ENCODE assay signal across 19 mouse cellular contexts in genomic region chr9:7774538-7774937, GRCm38 (mm10). TPM values are rescaled to one million over a fixed set of nuclear protein-coding genes. Genes with fewer than 3 reads are reported as not detected.
DNase-seq lines count a peak whose midpoint lies in the region; ATAC-seq lines count a peak whose summit lies in the region.
"Had no signal": no experiment of that assay in that cellular context is flagged by ENCODE, and none has a peak within 500 bp of the region (broad histone marks: within the 10 kb centered on the region; RNA-seq: fewer than 3 reads in every experiment).

No protein-coding gene starts in this region.

- H3K4me1 ChIP-seq in liver, embryonic 11.5 days (replicated peaks; ENCODE audit: control insufficient read depth, insufficient read depth, low read length), result peaks cover 10% of the 10 kb centered on the region; the same call in 1 of the 2 replicates
- H3K4me1 ChIP-seq in liver, embryonic 15.5 days (replicated peaks), result peaks cover 37% of the 10 kb centered on the region
- H3K4me1 ChIP-seq: forebrain, embryonic 10.5 days; hindbrain, embryonic 15.5 days; kidney, embryonic 15.5 days; limb, embryonic 10.5 days had no signal

- no peak overlapping the region for H3K9ac ChIP-seq in liver, embryonic 11.5 days (ENCODE audit: low read depth, low read length)
- no peak overlapping the region for H3K9ac ChIP-seq in liver, embryonic 15.5 days
- H3K9ac ChIP-seq: embryonic facial prominence, embryonic 15.5 days; hindbrain, embryonic 15.5 days; kidney, embryonic 15.5 days; lung, embryonic 14.5 days; midbrain, embryonic 12.5 days had no signal

- DNase-seq in liver, embryonic 11.5 days (ENCODE audit: low spot score), result peak; percentile 29
- DNase-seq in liver, result no peak
- peak; percentile 91 for DNase-seq in 416B (ENCODE audit: low read depth)
- DNase-seq in layer of hippocampus, adult 9-10 months (ENCODE audit: low spot score), result no peak
- no peak for DNase-seq in kidney, postnatal 36 days
- DNase-seq: adrenal gland, adult 8-10 months; cerebellum, adult 9-11 months; embryo, embryonic 11 days; lung, embryonic 14.5 days had no signal

- peaks cover 13% of the 10 kb centered on the region for H3K36me3 ChIP-seq in liver, embryonic 11.5 days (ENCODE audit: control insufficient read depth, insufficient read depth, low read length)
- peaks cover 47% of the 10 kb centered on the region for H3K36me3 ChIP-seq in liver, embryonic 15.5 days (replicated peaks)
- H3K36me3 ChIP-seq: hindbrain, embryonic 15.5 days had no signal

- H3K4me2 ChIP-seq in liver, embryonic 11.5 days, result no peak overlapping the region; the same call in 1 of the 2 replicates
- H3K4me2 ChIP-seq in liver, embryonic 15.5 days, result no peak overlapping the region
- H3K4me2 ChIP-seq: embryonic facial prominence, embryonic 15.5 days; hindbrain, embryonic 15.5 days; kidney, embryonic 15.5 days; lung, embryonic 14.5 days; midbrain, embryonic 12.5 days had no signal

- no peaks in the 10 kb centered on the region for H3K9me3 ChIP-seq in liver, embryonic 11.5 days (ENCODE audit: control insufficient read depth, low read length)
- no peaks in the 10 kb centered on the region for H3K9me3 ChIP-seq in liver, embryonic 15.5 days (replicated peaks)
- H3K9me3 ChIP-seq: embryonic facial prominence, embryonic 15.5 days; forebrain, embryonic 10.5 days; hindbrain, embryonic 15.5 days; kidney, embryonic 15.5 days; limb, embryonic 10.5 days; midbrain, embryonic 12.5 days had no signal

- no peak; the same call in 1 of the 2 replicates for ATAC-seq in liver, embryonic 11.5 days (replicated peaks; ENCODE audit: low FRiP score)
- ATAC-seq in liver, embryonic 15.5 days (ENCODE audit: insufficient read depth), result peak; percentile 33; the same call in 1 of the 2 replicates
- peak; percentile 49 for ATAC-seq in monocyte, adult 5-6 weeks (replicated peaks; ENCODE audit: insufficient number of reproducible peaks, low FRiP score, low TSS enrichment, poor library complexity, severe bottlenecking)
- ATAC-seq: intestine, embryonic 16.5 days had no signal

- H3K27ac ChIP-seq in liver, embryonic 11.5 days (ENCODE audit: low read depth, low read length), result no peak overlapping the region
- H3K27ac ChIP-seq in liver, embryonic 15.5 days (replicated peaks), result 0 out of 2 replicates have a peak overlapping the region, but pooled peaks have one; percentile 6
- H3K27ac ChIP-seq: embryonic facial prominence, embryonic 15.5 days; forebrain, embryonic 10.5 days; hindbrain, embryonic 15.5 days; kidney, embryonic 15.5 days; limb, embryonic 10.5 days; midbrain, embryonic 12.5 days had no signal

- no peaks in the 10 kb centered on the region for H3K27me3 ChIP-seq in liver, embryonic 11.5 days (replicated peaks; ENCODE audit: control insufficient read depth, insufficient read depth, low read length)
- H3K27me3 ChIP-seq in liver, embryonic 15.5 days, result no peaks in the 10 kb centered on the region
- H3K27me3 ChIP-seq: embryonic facial prominence, embryonic 15.5 days; hindbrain, embryonic 15.5 days; kidney, embryonic 15.5 days; midbrain, embryonic 12.5 days had no signal

- WGBS in liver, embryonic 11.5 days, result 45% methylated on average over 10 of the region's 10 CpGs
- WGBS in liver, embryonic 15.5 days (ENCODE audit: insufficient replicate concordance), result 24% methylated on average over 10 of the region's 10 CpGs

- no peak overlapping the region for H3K4me3 ChIP-seq in liver, embryonic 11.5 days (ENCODE audit: low read depth, low read length)
- no peak overlapping the region for H3K4me3 ChIP-seq in liver, embryonic 15.5 days (replicated peaks)
- H3K4me3 ChIP-seq: embryonic facial prominence, embryonic 15.5 days; forebrain, embryonic 10.5 days; hindbrain, embryonic 15.5 days; kidney, embryonic 15.5 days; limb, embryonic 10.5 days; midbrain, embryonic 12.5 days; myocyte had no signal

RNA-seq across cellular contexts. Expression of gene Tmem123, which starts 10.7 kb away (rescaled TPM):
- polyA plus RNA-seq in liver, embryonic 11.5 days (2014; fragmentation: Nextera tagmentation; extraction: Ambion mirVana), result 87.8 and 98.4 TPM in 2 replicates
- 33.5 and 35.0 TPM in 2 replicates for polyA plus RNA-seq in liver, embryonic 15.5 days (2015; fragmentation: Nextera tagmentation; extraction: Ambion mirVana)
- total RNA-seq in monocyte, adult 5-6 weeks (2017), result 179 to 196 TPM (median 187 TPM) in 3 replicates

Comparison
In these comparisons a context has a peak if more than half of its experiments do, and no peak if none do; other contexts are left out.
1. DNase-seq: peak in liver, embryonic 11.5 days (single experiment) and 416B (single experiment); none in liver (single experiment), layer of hippocampus, adult 9-10 months (single experiment) and kidney, postnatal 36 days (0 of 2).